Mouse (Mus musculus) MEL (cell line): ENCODE results near the gene Plagl2. TPM values are rescaled to one million over a fixed set of nuclear protein-coding genes. Genes with fewer than 3 reads are reported as not detected.

Source experiments
- DNase-seq: peaks from one replicate; pipeline ENCODE4 v3.0.0; 2011; ENCODE audit warnings: low read depth, low spot score
- H3K27ac ChIP-seq: 2 replicates; pipeline ENCODE4 v1.5.1; 2012; ENCODE audit warnings: low read depth, mild to moderate bottlenecking, control low read depth, low read length, moderate library complexity; ENCODE audit not compliant: control insufficient read depth
- H3K27me3 ChIP-seq, 2 experiments: fragments of 150-350 bp in 1 of 2; sonication (generic) in 1 of 2; 2 replicates each; pipeline ENCODE4 v1.6.1; 2012; ENCODE audit warnings: low read length in 2 of 2, mild to moderate bottlenecking in 2 of 2, improper control_type of control experiment in 1 of 2, moderate library complexity in 1 of 2; ENCODE audit not compliant: insufficient read depth in 2 of 2, control insufficient read depth in 1 of 2
- H3K36me3 ChIP-seq, 2 experiments: 2 replicates each; pipeline ENCODE4 v1.6.1; 2012 to 2014; ENCODE audit warnings: low read length in 2 of 2, improper control_type of control experiment in 1 of 2, inconsistent platforms in 1 of 2, mild to moderate bottlenecking in 1 of 2; ENCODE audit not compliant: insufficient read depth in 2 of 2, control insufficient read depth in 1 of 2
- H3K4me1 ChIP-seq, 2 experiments: fragments of 150-350 bp in 1 of 2; sonication (generic) in 1 of 2; 2 replicates each; pipeline ENCODE4 v1.6.1; 2012; ENCODE audit warnings: low read length in 2 of 2, improper control_type of control experiment in 1 of 2, mild to moderate bottlenecking in 1 of 2; ENCODE audit not compliant: insufficient read depth in 2 of 2, control insufficient read depth in 1 of 2
- H3K4me3 ChIP-seq, 2 experiments: fragments of 150-350 bp in 1 of 2; sonication (generic) in 1 of 2; 2 replicates each; pipeline ENCODE4 v1.5.1; 2012; ENCODE audit warnings: low read depth in 2 of 2, low read length in 2 of 2, mild to moderate bottlenecking in 2 of 2, moderate library complexity in 2 of 2, control low read depth in 1 of 2, improper control_type of control experiment in 1 of 2; ENCODE audit not compliant: control insufficient read depth in 1 of 2, insufficient read depth in 1 of 2
- H3K79me2 ChIP-seq: 2 replicates; pipeline ENCODE4 v1.6.1; 2012; ENCODE audit warnings: mild to moderate bottlenecking, low read length, moderate library complexity; ENCODE audit not compliant: control insufficient read depth, poor library complexity, insufficient read depth
- H3K9ac ChIP-seq: 2 replicates; pipeline ENCODE4 v1.6.1; 2012; ENCODE audit warnings: low read depth, mild to moderate bottlenecking, control low read depth, low read length, moderate library complexity; ENCODE audit not compliant: control insufficient read depth, poor library complexity, severe bottlenecking
- H3K9me3 ChIP-seq: fragments of 150-350 bp; sonication (generic); replicated peaks from 2 replicates; pipeline ENCODE4 v1.6.1; 2012; ENCODE audit warnings: mild to moderate bottlenecking, low read length, improper control_type of control experiment, moderate library complexity; ENCODE audit not compliant: insufficient read depth
- CHD1 ChIP-seq: IDR thresholded peaks from 2 replicates; pipeline ENCODE4 v1.6.1; 2012; ENCODE audit warnings: low read depth, mild to moderate bottlenecking, inconsistent platforms, low read length, improper control_type of control experiment
- CTCF ChIP-seq, 3 experiments: IDR thresholded peaks in 2 of 3; conservative IDR thresholded peaks in 1 of 3; 2 replicates each; pipeline ENCODE4 v1.5.1; 2011 to 2012; ENCODE audit warnings: low read length in 3 of 3, low read depth in 2 of 3, mild to moderate bottlenecking in 2 of 3, improper control_type of control experiment in 1 of 3, inconsistent platforms in 1 of 3, mixed read lengths in 1 of 3, moderate library complexity in 1 of 3; ENCODE audit not compliant: control insufficient read depth in 1 of 3, insufficient read depth in 1 of 3, poor library complexity in 1 of 3, severe bottlenecking in 1 of 3
- ELF1 ChIP-seq: IDR thresholded peaks from 2 replicates; pipeline ENCODE4 v1.6.1; 2014; ENCODE audit warnings: low read depth, mild to moderate bottlenecking, inconsistent platforms, low read length, improper control_type of control experiment, moderate library complexity
- ETS1 ChIP-seq: IDR thresholded peaks from 2 replicates; pipeline ENCODE4 v1.6.1; 2012; ENCODE audit warnings: low read depth, mild to moderate bottlenecking, inconsistent platforms, low read length, improper control_type of control experiment, moderate library complexity
- GABPA ChIP-seq: IDR thresholded peaks from 2 replicates; pipeline ENCODE4 v1.6.1; 2012; ENCODE audit warnings: low read depth, mild to moderate bottlenecking, inconsistent platforms, low read length, improper control_type of control experiment, moderate library complexity
- HCFC1 ChIP-seq: IDR thresholded peaks from 2 replicates; pipeline ENCODE4 v1.6.1; 2012; ENCODE audit warnings: low read depth, mild to moderate bottlenecking, inconsistent platforms, low read length, improper control_type of control experiment, moderate library complexity
- MAFK ChIP-seq: IDR thresholded peaks from 2 replicates; pipeline ENCODE4 v1.6.1; 2011; ENCODE audit warnings: low read depth, mild to moderate bottlenecking, low read length, improper control_type of control experiment, borderline replicate concordance
- MEF2A ChIP-seq: IDR thresholded peaks from 2 replicates; pipeline ENCODE4 v1.6.1; 2014; ENCODE audit warnings: low read depth, mild to moderate bottlenecking, inconsistent platforms, low read length, improper control_type of control experiment; ENCODE audit not compliant: poor library complexity, insufficient replicate concordance, severe bottlenecking; ENCODE audit errors: extremely low read depth
- NRF1 ChIP-seq: IDR thresholded peaks from 2 replicates; pipeline ENCODE4 v1.6.1; 2014; ENCODE audit warnings: low read depth, mild to moderate bottlenecking, inconsistent platforms, low read length, improper control_type of control experiment, moderate library complexity; ENCODE audit not compliant: poor library complexity, insufficient read depth, severe bottlenecking
- POLR2AphosphoS2 ChIP-seq: IDR thresholded peaks from 2 replicates; pipeline ENCODE4 v1.6.1; 2011; ENCODE audit warnings: low read length, improper control_type of control experiment
- POLR2AphosphoS5 ChIP-seq: IDR thresholded peaks from 2 replicates; pipeline ENCODE4 v1.6.1; 2012; ENCODE audit warnings: low read depth, borderline replicate concordance, mild to moderate bottlenecking, inconsistent platforms, low read length, moderate library complexity, mixed read lengths
- RCOR1 ChIP-seq: IDR thresholded peaks from 2 replicates; pipeline ENCODE4 v1.6.1; 2012; ENCODE audit warnings: low read depth, mild to moderate bottlenecking, inconsistent platforms, low read length, improper control_type of control experiment
- SMC3 ChIP-seq: IDR thresholded peaks from 2 replicates; pipeline ENCODE4 v1.6.1; 2011; ENCODE audit warnings: low read depth, low read length, improper control_type of control experiment
- UBTF ChIP-seq: IDR thresholded peaks from 2 replicates; pipeline ENCODE4 v1.6.1; 2012; ENCODE audit warnings: low read depth, mild to moderate bottlenecking, inconsistent platforms, low read length, improper control_type of control experiment, moderate library complexity, borderline replicate concordance; ENCODE audit not compliant: insufficient read depth
- USF1 ChIP-seq: IDR thresholded peaks from 2 replicates; pipeline ENCODE4 v1.6.1; 2014; ENCODE audit warnings: low read depth, mild to moderate bottlenecking, inconsistent platforms, low read length, improper control_type of control experiment, moderate library complexity
- ZKSCAN1 ChIP-seq: IDR thresholded peaks from 2 replicates; pipeline ENCODE4 v1.6.1; 2012; ENCODE audit warnings: low read depth, mild to moderate bottlenecking, inconsistent platforms, low read length, improper control_type of control experiment, moderate library complexity
- ZMIZ1 ChIP-seq: IDR thresholded peaks from 2 replicates; pipeline ENCODE4 v1.6.1; 2012; ENCODE audit warnings: low read depth, mild to moderate bottlenecking, inconsistent platforms, low read length, improper control_type of control experiment, moderate library complexity
- polyA plus RNA-seq, 2 experiments: library from polyadenylated mRNA; stranded (reverse) in 1 of 2; unstranded in 1 of 2; fragments of >175 nt in 1 of 2; fragments of >200 nt in 1 of 2; gene quantifications; 2 replicates each; pipeline versions ENCODE4 v1.2.1 to v1.2.4; 2012; ENCODE audit warnings: low replicate concordance in 2 of 2, low read depth in 1 of 2; ENCODE audit not compliant: insufficient read length in 2 of 2, insufficient read depth in 1 of 2, missing spikeins in 1 of 2
- total RNA-seq: library from RNA; depleted of rRNA; stranded (reverse); fragments of 300-350 nt; gene quantifications from 2 replicates; pipeline ENCODE4 v1.2.3, GENCODE M21; 2012

The Plagl2 gene
- total and polyA plus RNA-seq, 3 experiments, result 5.9 to 34.4 TPM; not detected in 1

DNA sequence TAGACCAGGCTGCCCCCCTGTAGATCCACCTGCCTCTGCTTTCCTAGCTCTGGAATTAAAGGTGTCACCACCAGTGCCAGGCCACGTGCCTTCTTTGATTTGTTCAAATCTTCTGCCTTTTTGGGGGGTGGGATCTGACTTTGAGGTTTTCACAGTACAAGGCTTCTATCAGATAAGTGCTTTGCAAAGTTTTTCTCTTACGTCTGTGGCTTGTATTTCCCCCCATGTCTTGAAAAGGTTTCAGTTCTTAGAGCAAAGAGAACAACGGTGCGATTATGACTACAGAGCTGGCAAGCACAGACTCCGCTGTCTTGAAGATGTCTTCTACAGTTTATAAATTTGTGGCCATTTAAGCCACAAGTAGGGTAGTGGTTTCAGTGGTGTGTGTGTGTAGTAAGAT lies 29.8 kb downstream of the Plagl2 start:
- TF ChIP-seq USF1 (no peak), CTCF (IDR thresholded peaks at IDR 0.05 in 2 of 3, conservative IDR thresholded peaks at IDR 0.05 in 1 of 3; ENCODE audit: control insufficient read depth in 1 of 3, insufficient read depth in 1 of 3, low read depth in 2 of 3, low read length in 3 of 3, poor library complexity in 1 of 3, severe bottlenecking in 1 of 3) (no peak), POLR2AphosphoS5 (no peak), ELF1 (no peak), NRF1 (no peak), SMC3 (no peak), RCOR1 (no peak), MAFK (no peak), ZMIZ1 (no peak), UBTF (no peak), HCFC1 (no peak), ZKSCAN1 (no peak), CHD1 (no peak), GABPA (no peak)
- Histone ChIP-seq H3K36me3 (peaks cover 0 to 23% of the 10 kb centered on the region in 2 experiments; a peak in 3 of 4 replicates), H3K4me3 (no peak overlapping the region), H3K27me3 (no peaks in the 10 kb centered on the region), H3K27ac (no peak overlapping the region), H3K79me2 (no peaks in the 10 kb centered on the region), H3K9me3 (no peaks in the 10 kb centered on the region), H3K4me1 (peaks cover 11 to 37% of the 10 kb centered on the region in 2 experiments), H3K9ac (no peak overlapping the region)
- DNase-seq, result no peak

DNA sequence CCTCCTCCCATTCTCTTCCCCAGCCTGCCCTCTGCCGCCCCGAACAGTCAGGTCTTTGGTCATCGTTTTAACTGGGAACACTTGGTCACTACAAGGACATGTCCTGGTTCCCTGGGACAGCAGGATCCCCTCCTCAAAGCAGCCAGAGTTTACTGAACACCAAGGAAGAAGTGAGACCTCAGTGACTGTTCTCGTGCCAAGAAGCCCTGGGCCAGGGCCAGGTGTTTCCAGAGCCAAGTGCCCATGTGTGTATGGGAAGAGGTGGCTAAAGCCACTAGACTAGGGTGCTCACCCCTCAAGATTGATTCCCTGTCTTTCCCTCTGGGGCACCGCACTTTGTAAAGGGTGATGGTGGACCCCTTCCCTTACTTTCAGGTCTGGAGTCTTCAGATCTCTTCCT lies 31.9 kb downstream of the Plagl2 start:
- Histone ChIP-seq H3K4me1 (peaks cover 9 to 21% of the 10 kb centered on the region in 2 experiments), H3K9me3 (no peaks in the 10 kb centered on the region), H3K9ac (peak overlapping the region; percentile 16; the same call in 1 of the 2 replicates), H3K4me3 (no peak overlapping the region), H3K79me2 (no peaks in the 10 kb centered on the region), H3K27me3 (no peaks in the 10 kb centered on the region), H3K36me3 (peaks cover 0 to 10% of the 10 kb centered on the region in 2 experiments; a peak in 3 of 4 replicates), H3K27ac (peak overlapping the region; percentile 12; the same call in 1 of the 2 replicates)
- DNase-seq, result no peak
- TF ChIP-seq MEF2A, result no peak
- TF ChIP-seq POLR2AphosphoS2, result no peak
- no peak for TF ChIP-seq ETS1
